Mouse (Mus musculus) liver, embryonic 15.5 days (tissue): ENCODE data around the gene Kri1. TPM values are rescaled to one million over a fixed set of nuclear protein-coding genes. Genes with fewer than 3 reads are reported as not detected.
"Not testable (repeated sequence)": the region's sequence is repeated elsewhere in the genome, so short reads cannot be mapped to it uniquely, and the experiment has no call there.

Experiments
- ATAC-seq: fragments of 200-750 bp; cut with Nextera tagmentation; 2 replicates; pipeline ENCODE4 v1.8.0; 2017; ENCODE audit warnings: moderate number of reproducible peaks, mild to moderate bottlenecking, moderate library complexity; ENCODE audit not compliant: insufficient read depth
- H3K27ac ChIP-seq: fragments of 300-500 bp; sonication (generic); replicated peaks from 2 replicates; pipeline ENCODE4 v1.5.1; 2015; ENCODE audit warnings: mild to moderate bottlenecking, inconsistent platforms
- H3K27me3 ChIP-seq: fragments of 300-500 bp; sonication (generic); 2 replicates; pipeline ENCODE4 v1.6.1; 2015; ENCODE audit warnings: mild to moderate bottlenecking, inconsistent platforms
- H3K36me3 ChIP-seq: fragments of 300-500 bp; sonication (generic); replicated peaks from 2 replicates; pipeline ENCODE4 v1.6.1; 2015; ENCODE audit warnings: moderate library complexity, mild to moderate bottlenecking, inconsistent platforms
- H3K4me1 ChIP-seq: fragments of 300-500 bp; sonication (generic); replicated peaks from 2 replicates; pipeline ENCODE4 v1.6.1; 2015; ENCODE audit warnings: inconsistent platforms
- H3K4me2 ChIP-seq: fragments of 300-500 bp; sonication (generic); 2 replicates; pipeline ENCODE4 v1.6.1; 2015; ENCODE audit warnings: moderate library complexity, mild to moderate bottlenecking, inconsistent platforms
- H3K4me3 ChIP-seq: fragments of 300-500 bp; sonication (generic); replicated peaks from 2 replicates; pipeline ENCODE4 v1.5.1; 2015; ENCODE audit warnings: mild to moderate bottlenecking, inconsistent platforms
- H3K9ac ChIP-seq: fragments of 300-500 bp; sonication (generic); 2 replicates; pipeline ENCODE4 v1.6.1; 2015; ENCODE audit warnings: moderate library complexity, mild to moderate bottlenecking, inconsistent platforms
- H3K9me3 ChIP-seq: fragments of 300-500 bp; sonication (generic); replicated peaks from 2 replicates; pipeline ENCODE4 v1.6.1; 2016; ENCODE audit warnings: inconsistent platforms
- WGBS: fragments of 180-500 bp; shearing (Covaris S2); methylation state at CpG from one replicate; pipeline ENCODE4 v1.1.7; 2015; ENCODE audit warnings: mixed read lengths; ENCODE audit not compliant: insufficient replicate concordance; 5-methylcytosine and 5-hydroxymethylcytosine counted together
- polyA plus RNA-seq: library from polyadenylated mRNA; unstranded; fragments of >200 nt; fragmentation: Nextera tagmentation; extraction: Ambion mirVana; gene quantifications from 2 replicates; pipeline ENCODE4 v1.2.1, GENCODE M21; 2015

Kri1 gene
- polyA plus RNA-seq, 1 experiment from 2014 or later, result 6.0 TPM

GRCm38 (mm10) chr9:21273520-21274228 is 14.1 kb downstream of the Kri1 start:
- 72% methylated on average over 7 of the region's 7 CpGs for WGBS
- no peak for ATAC-seq
- Histone ChIP-seq H3K36me3 (peaks cover 100% of the 10 kb centered on the region), H3K27ac (0 out of 2 replicates have a peak overlapping the region, but pooled peaks have one; percentile 35), H3K9me3 (no peaks in the 10 kb centered on the region), H3K9ac (no peak overlapping the region), H3K4me3 (no peak overlapping the region), H3K4me1 (peaks cover 53% of the 10 kb centered on the region), H3K27me3 (no peaks in the 10 kb centered on the region), H3K4me2 (no peak overlapping the region)

- H3K27me3 ChIP-seq, result no peaks in the 10 kb centered on the region
- WGBS, result 82% methylated on average over 8 of the region's 8 CpGs
- no peak overlapping the region for H3K4me2 ChIP-seq
- no peak for ATAC-seq
- peaks cover 100% of the 10 kb centered on the region for H3K36me3 ChIP-seq
- H3K9ac ChIP-seq, result no peak overlapping the region
- H3K4me1 ChIP-seq, result peaks cover 58% of the 10 kb centered on the region
- no peak overlapping the region for H3K4me3 ChIP-seq
- no peaks in the 10 kb centered on the region for H3K9me3 ChIP-seq
- H3K27ac ChIP-seq, result no peak overlapping the region
Measured at GRCm38 (mm10) chr9:21273094-21273493, 14.7 kb downstream of the Kri1 start.

GRCm38 (mm10) chr9:21272391-21272790 is 15.4 kb downstream of the Kri1 start:
- ATAC-seq, result no peak
- Histone ChIP-seq H3K4me1 (peaks cover 56% of the 10 kb centered on the region), H3K9me3 (no peaks in the 10 kb centered on the region), H3K36me3 (peaks cover 100% of the 10 kb centered on the region), H3K4me3 (no peak overlapping the region), H3K9ac (no peak overlapping the region), H3K4me2 (no peak overlapping the region), H3K27ac (no peak overlapping the region), H3K27me3 (no peaks in the 10 kb centered on the region)
- WGBS, result 89% methylated on average over 9 of the region's 9 CpGs

- peaks cover 55% of the 10 kb centered on the region for H3K4me1 ChIP-seq
- not testable (repeated sequence) for H3K4me2 ChIP-seq, H3K4me3 ChIP-seq, H3K27ac ChIP-seq, ATAC-seq, H3K27me3 ChIP-seq, H3K9ac ChIP-seq, H3K9me3 ChIP-seq
- peaks cover 84% of the 10 kb centered on the region for H3K36me3 ChIP-seq
- 65% methylated on average over 5 of the region's 5 CpGs for WGBS
Measured at GRCm38 (mm10) chr9:21269590-21269989, 18.2 kb downstream of the Kri1 start.

- peak overlapping the region; percentile 1; the same call in 1 of the 2 replicates for H3K4me2 ChIP-seq
- H3K9ac ChIP-seq, result no peak overlapping the region
- H3K9me3 ChIP-seq, result no peaks in the 10 kb centered on the region
- H3K4me3 ChIP-seq, result no peak overlapping the region
- 92% methylated on average over 16 of the region's 16 CpGs for WGBS
- no peaks in the 10 kb centered on the region for H3K27me3 ChIP-seq
- peaks cover 54% of the 10 kb centered on the region for H3K4me1 ChIP-seq
- no peak for ATAC-seq
- H3K27ac ChIP-seq, result no peak overlapping the region
- H3K36me3 ChIP-seq, result peaks cover 72% of the 10 kb centered on the region
Measured at GRCm38 (mm10) chr9:21268305-21268704, 19.5 kb downstream of the Kri1 start.

GRCm38 (mm10) chr9:21266889-21267288 is 20.9 kb downstream of the Kri1 start:
- ATAC-seq, result no peak
- peak overlapping the region; percentile 84 for H3K4me3 ChIP-seq
- no peaks in the 10 kb centered on the region for H3K27me3 ChIP-seq
- WGBS, result 83% methylated on average over 5 of the region's 5 CpGs
- no peaks in the 10 kb centered on the region for H3K9me3 ChIP-seq
- peak overlapping the region; percentile 100 for H3K27ac ChIP-seq
- H3K4me1 ChIP-seq, result peaks cover 65% of the 10 kb centered on the region
- peak overlapping the region; percentile 91 for H3K9ac ChIP-seq
- peaks cover 57% of the 10 kb centered on the region for H3K36me3 ChIP-seq
- peak overlapping the region; percentile 77 for H3K4me2 ChIP-seq

- Histone ChIP-seq H3K4me2 (peak overlapping the region; percentile 77), H3K4me1 (peaks cover 69% of the 10 kb centered on the region)
- peak; percentile 26 for ATAC-seq
Measured at GRCm38 (mm10) chr9:21265611-21266010, 22.2 kb downstream of the Kri1 start.

GRCm38 (mm10) chr9:21265000-21265561 is 22.7 kb downstream of the Kri1 start, which contains the start of gene Atg4d:
Gene Atg4d (plus strand): TSS chr9:21265293.
- peak within 1 kb of the TSS; percentile 89 for H3K4me2 ChIP-seq
- H3K27me3 ChIP-seq, result no peaks in the 10 kb centered on the region
- under 1% methylated on average over 49 of the region's 49 CpGs for WGBS
- H3K9ac ChIP-seq, result peak within 1 kb of the TSS; percentile 91
- H3K36me3 ChIP-seq, result peaks cover 39% of the 10 kb centered on the region
- peaks cover 69% of the 10 kb centered on the region for H3K4me1 ChIP-seq
- H3K27ac ChIP-seq, result peak within 1 kb of the TSS; percentile 100
- ATAC-seq, result peak; percentile 91
- peak within 1 kb of the TSS; percentile 84 for H3K4me3 ChIP-seq
- no peaks in the 10 kb centered on the region for H3K9me3 ChIP-seq

More at GRCm38 (mm10) chr9:21265611-21266010, 22.2 kb downstream of the Kri1 start:
- Histone ChIP-seq H3K9ac (peak overlapping the region; percentile 91), H3K27me3 (no peaks in the 10 kb centered on the region), H3K27ac (peak overlapping the region; percentile 100), H3K9me3 (no peaks in the 10 kb centered on the region), H3K36me3 (peaks cover 45% of the 10 kb centered on the region), H3K4me3 (peak overlapping the region; percentile 84)
- 5% methylated on average over 11 of the region's 11 CpGs for WGBS

- 11% methylated on average over 17 of the region's 17 CpGs for WGBS
- H3K27ac ChIP-seq, result peak overlapping the region; percentile 100
- H3K9ac ChIP-seq, result peak overlapping the region; percentile 78
- peak; percentile 75 for ATAC-seq
- H3K4me1 ChIP-seq, result peaks cover 72% of the 10 kb centered on the region
- peak overlapping the region; percentile 89 for H3K4me2 ChIP-seq
- H3K27me3 ChIP-seq, result no peaks in the 10 kb centered on the region; the same call in 1 of the 2 replicates
- H3K36me3 ChIP-seq, result peaks cover 33% of the 10 kb centered on the region
- no peaks in the 10 kb centered on the region for H3K9me3 ChIP-seq
- peak overlapping the region; percentile 84 for H3K4me3 ChIP-seq
Measured at GRCm38 (mm10) chr9:21264272-21264999, 23.3 kb downstream of the Kri1 start.

GRCm38 (mm10) chr9:21261831-21262230 is 25.9 kb downstream of the Kri1 start:
- no peak overlapping the region for H3K27ac ChIP-seq
- 24% methylated on average over 2 of the region's 2 CpGs for WGBS
- no peak for ATAC-seq

GRCm38 (mm10) chr9:21260491-21261040 is 27.2 kb downstream of the Kri1 start:
- Histone ChIP-seq H3K4me3 (no peak overlapping the region), H3K27me3 (peaks cover 11% of the 10 kb centered on the region; the same call in 1 of the 2 replicates), H3K9ac (no peak overlapping the region), H3K27ac (no peak overlapping the region), H3K9me3 (no peaks in the 10 kb centered on the region), H3K4me1 (peaks cover 38% of the 10 kb centered on the region), H3K36me3 (no peaks in the 10 kb centered on the region), H3K4me2 (no peak overlapping the region)
- no peak for ATAC-seq
- 57% methylated on average over 6 of the region's 6 CpGs for WGBS

More at GRCm38 (mm10) chr9:21261831-21262230, 25.9 kb downstream of the Kri1 start:
- Histone ChIP-seq H3K27me3 (peaks cover 11% of the 10 kb centered on the region; the same call in 1 of the 2 replicates), H3K4me1 (peaks cover 49% of the 10 kb centered on the region), H3K4me3 (no peak overlapping the region), H3K36me3 (peaks cover 7% of the 10 kb centered on the region), H3K9ac (no peak overlapping the region), H3K4me2 (no peak overlapping the region), H3K9me3 (no peaks in the 10 kb centered on the region)
